Mouse (Mus musculus): Measurements from ENCODE around the gene Slc6a14.

Gene Slc6a14

DNA sequence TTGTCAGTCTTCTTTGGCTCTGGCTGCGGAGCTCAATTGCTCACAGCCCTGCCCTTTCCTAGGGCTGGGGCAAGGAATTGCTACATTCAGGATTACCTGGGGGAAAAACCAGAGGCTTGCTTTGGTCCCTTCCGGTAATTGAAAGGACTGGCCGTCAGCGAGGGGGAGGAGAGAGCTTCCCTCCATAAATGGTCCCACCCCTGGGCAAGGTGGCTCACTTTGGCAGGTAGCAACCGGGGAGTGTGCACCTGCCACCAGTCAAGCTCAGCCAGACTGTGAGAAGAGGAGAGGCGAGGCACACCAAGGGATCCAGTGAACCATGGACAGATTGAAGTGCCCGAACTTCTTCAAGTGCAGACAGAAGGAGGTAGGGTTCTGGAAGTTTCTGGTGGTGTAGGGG, at the start of gene Slc6a14:
TSS of gene Slc6a14 (plus strand) at position 68 of the 400 bp plus-strand sequence.
- no peak for DNase-seq (ENCODE audit: low spot score)

DNA sequence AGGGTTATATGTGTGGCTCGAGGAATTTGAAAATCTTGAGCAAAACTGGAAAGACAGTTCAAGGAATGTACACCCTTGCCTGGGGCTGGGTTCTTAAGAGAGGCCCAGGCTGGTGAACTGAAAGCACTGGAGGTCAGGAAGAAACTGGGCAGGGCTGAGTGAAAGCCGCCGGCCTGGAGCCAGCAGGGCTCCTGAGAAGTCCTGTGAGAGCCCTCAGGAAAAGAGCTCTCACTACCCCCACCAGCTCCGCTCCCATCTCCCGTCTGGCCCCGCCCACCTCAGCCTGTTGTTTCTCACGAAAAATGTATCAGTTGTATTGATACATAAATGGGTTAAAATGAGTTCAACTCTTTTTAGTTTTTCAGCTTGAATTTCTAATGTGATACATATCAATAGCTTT, 43.8 kb upstream of the Slc6a14 start:
- peak; percentile 8 for DNase-seq (ENCODE audit: low spot score)

DNA sequence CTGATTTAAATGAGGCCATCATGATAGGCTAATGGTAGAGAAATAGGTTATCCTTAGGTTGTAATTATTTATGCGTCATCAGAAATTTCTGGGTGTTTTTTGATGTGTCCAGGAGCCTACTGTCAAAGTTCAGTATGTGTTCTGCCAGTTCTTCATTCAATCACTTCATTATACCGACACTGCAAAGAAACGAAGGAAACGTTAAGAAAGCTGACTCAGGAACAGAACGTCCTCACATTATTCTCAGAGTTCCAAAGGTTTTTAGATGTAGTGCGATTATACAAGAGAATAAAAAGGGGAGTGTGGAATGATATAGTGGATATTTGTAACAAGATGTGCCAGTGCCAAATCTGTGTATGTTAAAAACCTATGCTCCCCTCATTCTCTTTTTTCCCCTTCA, 19.5 kb upstream of the Slc6a14 start:
- DNase-seq (ENCODE audit: low spot score) = no peak

DNA sequence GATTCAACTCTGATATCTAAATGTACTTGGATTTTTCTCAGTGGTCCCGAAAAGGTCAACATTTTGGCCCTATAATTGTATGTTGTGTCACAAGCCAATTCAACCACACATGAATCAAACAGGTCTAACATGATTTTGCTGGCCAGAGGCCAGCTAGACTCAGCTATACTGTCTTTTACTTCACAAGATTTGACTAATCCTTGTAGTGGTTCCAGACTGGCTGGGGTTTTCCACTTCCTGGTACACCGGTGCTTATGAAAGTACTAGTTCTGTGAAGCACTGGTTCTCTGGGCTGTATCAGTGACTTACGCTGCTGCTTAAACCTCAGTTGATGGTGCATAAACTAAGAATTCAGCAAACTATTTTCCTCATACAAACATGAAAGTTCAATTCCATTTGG, 19.0 kb upstream of the Slc6a14 start:
- DNase-seq (ENCODE audit: low spot score) = no peak

DNA sequence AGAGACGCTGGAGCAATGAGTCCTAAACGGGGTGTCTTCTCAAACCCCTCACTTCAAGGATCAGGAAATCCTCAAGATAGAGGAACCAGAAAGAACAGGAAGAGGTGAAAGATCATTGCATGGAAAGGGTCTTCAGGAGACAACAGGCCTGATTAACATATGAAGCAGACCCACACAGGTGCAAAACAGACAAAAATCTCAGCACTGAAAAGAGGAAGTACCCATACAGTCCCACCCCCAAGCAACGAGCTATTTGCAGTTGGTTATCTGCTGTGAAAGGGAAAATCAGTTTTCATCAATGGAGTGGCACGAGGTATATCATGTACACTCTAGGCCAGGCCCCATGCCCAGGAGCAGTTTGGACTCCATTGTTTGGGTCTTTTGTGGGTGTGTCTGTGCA, 13.1 kb upstream of the Slc6a14 start:
- DNase-seq (ENCODE audit: low spot score) = no peak

DNA sequence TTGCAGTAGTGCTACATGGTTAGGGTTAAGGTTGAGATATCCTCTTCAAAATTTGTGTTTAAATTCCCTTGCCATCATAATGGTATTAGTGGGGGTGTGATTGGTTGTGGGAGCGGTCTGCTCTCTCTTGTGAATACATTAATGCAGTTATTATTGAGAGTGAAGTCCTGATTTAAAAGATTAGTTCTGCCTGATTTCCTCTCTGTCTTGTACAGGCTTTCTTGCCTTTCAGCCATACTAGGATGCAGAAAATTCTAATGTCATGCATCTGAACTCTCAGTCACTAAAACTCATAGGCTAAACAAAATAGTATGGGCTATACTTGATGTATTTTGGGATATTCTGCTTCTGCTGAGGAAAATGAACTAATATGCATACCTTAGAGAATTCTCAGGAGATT, 10.2 kb upstream of the Slc6a14 start:
- no peak for DNase-seq (ENCODE audit: low spot score)

DNA sequence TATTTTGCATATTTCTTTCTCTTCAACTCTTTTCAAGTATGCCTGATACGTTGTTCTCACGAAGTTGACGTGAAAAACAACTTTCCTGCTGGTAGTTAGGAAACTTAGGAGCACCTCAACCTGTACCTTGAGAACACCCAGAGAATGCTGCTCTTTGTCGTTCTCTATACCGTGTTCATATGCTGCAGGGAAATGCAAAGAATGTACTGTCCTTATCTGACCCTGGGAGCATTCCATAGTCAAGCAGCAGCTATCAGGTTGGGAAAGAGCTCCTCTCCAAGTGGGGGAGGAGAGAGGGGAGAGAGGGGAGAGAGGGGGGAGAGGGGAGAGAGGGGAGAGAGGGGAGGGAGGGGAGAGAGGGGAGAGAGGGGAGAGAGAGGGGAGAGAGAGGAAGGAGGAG, 597 bp downstream of the Slc6a14 start:
- DNase-seq (ENCODE audit: low spot score) = no peak

DNA sequence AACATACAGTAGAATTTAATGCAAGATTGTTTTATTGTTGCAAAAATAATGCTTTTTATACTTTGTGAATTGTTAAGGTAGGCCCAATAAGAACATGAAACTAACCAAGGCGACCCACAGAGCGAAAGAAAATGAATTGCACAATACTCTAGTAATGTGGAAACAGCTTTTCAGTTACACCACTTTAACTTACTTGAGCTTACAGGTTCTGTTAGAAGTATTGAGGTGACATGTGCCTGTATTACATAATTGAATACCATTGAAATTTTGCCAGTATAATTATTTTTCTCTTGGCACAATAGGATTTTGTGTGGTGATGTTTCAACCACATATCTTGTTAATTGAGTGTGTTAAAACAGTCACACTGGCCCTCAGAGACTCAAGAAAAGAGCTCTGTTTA, 2.2 kb downstream of the Slc6a14 start:
- DNase-seq (ENCODE audit: low spot score) = no peak

DNA sequence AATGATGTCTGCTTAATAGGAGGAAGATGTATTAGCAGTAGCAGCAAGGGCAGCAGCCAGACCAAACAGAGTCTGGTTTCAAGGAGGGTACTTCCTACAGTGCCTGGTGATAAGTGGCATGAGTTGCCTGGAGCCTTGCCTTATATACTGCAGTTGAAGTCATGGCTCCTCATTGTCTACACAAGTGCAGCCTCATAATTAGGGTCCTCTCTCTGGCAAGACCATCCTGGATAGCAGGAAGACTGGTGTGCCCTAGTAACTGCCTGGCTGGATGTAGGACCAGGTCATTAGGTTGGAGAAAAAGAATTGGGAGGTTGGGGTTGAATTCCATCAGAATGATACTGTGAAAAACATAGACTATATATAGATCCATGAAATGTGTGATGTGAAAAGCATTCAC, 30.3 kb downstream of the Slc6a14 start, which contains the start of gene Gm28269:
TSS of gene Gm28269 (minus strand) at position 101 of the 400 bp plus-strand sequence.
- no peak for DNase-seq (ENCODE audit: low spot score)
